Mouse (Mus musculus): ENCODE results near the gene Smok2b.
"Not testable (repeated sequence)": the region's sequence is repeated elsewhere in the genome, so short reads cannot be mapped to it uniquely, and the experiment has no call there.

Smok2b gene

GRCm38 (mm10) chr17:13240807-13241727 lies 11.0 kb downstream of the Smok2b start:
- DNase-seq (ENCODE audit: low spot score): not testable (repeated sequence)

DNA sequence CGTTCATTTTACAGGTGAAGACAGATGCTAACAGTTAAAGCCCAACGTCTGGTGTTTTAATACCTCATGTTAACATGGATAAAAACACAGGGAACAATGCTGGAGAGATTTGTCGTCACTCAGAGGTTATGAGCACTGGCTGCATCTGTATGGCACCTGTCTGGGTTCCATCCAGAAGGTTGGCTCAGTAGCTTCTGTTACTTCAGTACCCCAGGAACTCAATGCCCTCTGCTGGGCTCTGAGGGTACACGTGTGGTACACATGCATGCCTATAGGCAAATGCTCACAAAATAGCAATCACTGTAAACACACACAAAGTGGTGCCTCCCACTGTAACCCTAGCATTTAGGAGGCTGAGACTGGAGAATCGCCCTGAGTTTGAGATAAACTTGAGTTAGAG lies 24.7 kb downstream of the Smok2b start:
- not testable (repeated sequence) for DNase-seq (ENCODE audit: low spot score)
